Mouse (Mus musculus): Measurements from ENCODE around the gene Cyp39a1. TPM values are rescaled to one million over a fixed set of nuclear protein-coding genes. Genes with fewer than 3 reads are reported as not detected.
A peak's percentile ranks its signal among the peaks of the same experiment; 100 is the strongest.

Gene Cyp39a1
- 14.7 and 20.2 TPM in 2 replicates for polyA plus RNA-seq (2016; fragmentation: Nextera tagmentation; extraction: Ambion mirVana)

- DNase-seq (ENCODE audit: low spot score) = no peak
These were observed at the start of gene Cyp39a1 for GRCm38 (mm10) chr17:43667290-43667843. TSS of gene Cyp39a1 (plus strand) at chr17:43667425.

GRCm38 (mm10) chr17:43619156-43619555, 48.1 kb upstream of the Cyp39a1 start:
- Histone ChIP-seq H3K9me3 (no peaks in the 10 kb centered on the region), H3K36me3 (no peaks in the 10 kb centered on the region), H3K4me1 (no peaks in the 10 kb centered on the region), H3K27me3 (ENCODE audit: insufficient read depth, poor library complexity, severe bottlenecking) (no peaks in the 10 kb centered on the region), H3K4me3 (no peak overlapping the region), H3K27ac (no peak overlapping the region)
- peak; percentile 6 for DNase-seq (ENCODE audit: low spot score)
- WGBS = 92% methylated on average over 9 of the region's 9 CpGs

More at GRCm38 (mm10) chr17:43667290-43667843, at the start of gene Cyp39a1:
- H3K27me3 ChIP-seq (ENCODE audit: insufficient read depth, poor library complexity, severe bottlenecking) = no peaks in the 10 kb centered on the region
- H3K4me1 ChIP-seq = peaks cover 22% of the 10 kb centered on the region
- WGBS = under 1% methylated on average over 17 of the region's 17 CpGs
- peak within 1 kb of the TSS; percentile 90 for H3K4me3 ChIP-seq
- H3K36me3 ChIP-seq = no peaks in the 10 kb centered on the region
- H3K27ac ChIP-seq = peak within 1 kb of the TSS; percentile 80
- H3K9me3 ChIP-seq = no peaks in the 10 kb centered on the region

- Histone ChIP-seq H3K4me3 (no peak overlapping the region), H3K27me3 (ENCODE audit: insufficient read depth, poor library complexity, severe bottlenecking) (peaks cover 14% of the 10 kb centered on the region; the same call in 1 of the 2 replicates), H3K36me3 (no peaks in the 10 kb centered on the region), H3K27ac (no peak overlapping the region), H3K4me1 (no peaks in the 10 kb centered on the region), H3K9me3 (no peaks in the 10 kb centered on the region)
- peak; percentile 11 for DNase-seq (ENCODE audit: low spot score)
- whole genome bisulfite sequencing = 86% methylated on average over 10 of the region's 10 CpGs
These were observed 45.1 kb upstream of the Cyp39a1 start for GRCm38 (mm10) chr17:43622076-43622475.

- Histone ChIP-seq H3K27ac (no peak overlapping the region), H3K4me3 (no peak overlapping the region), H3K36me3 (no peaks in the 10 kb centered on the region), H3K9me3 (no peaks in the 10 kb centered on the region), H3K27me3 (ENCODE audit: insufficient read depth, poor library complexity, severe bottlenecking) (peaks cover 71% of the 10 kb centered on the region), H3K4me1 (peaks cover 17% of the 10 kb centered on the region)
- WGBS = 87% methylated on average over 10 of the region's 10 CpGs
- DNase-seq (ENCODE audit: low spot score) = peak; percentile 71
These were observed 39.0 kb upstream of the Cyp39a1 start for GRCm38 (mm10) chr17:43628246-43628645.

- peak; percentile 75 for DNase-seq (ENCODE audit: low spot score)
- Histone ChIP-seq H3K27me3 (ENCODE audit: insufficient read depth, poor library complexity, severe bottlenecking) (peaks cover 71% of the 10 kb centered on the region), H3K4me3 (peak overlapping the region; percentile 61), H3K4me1 (peaks cover 17% of the 10 kb centered on the region), H3K9me3 (no peaks in the 10 kb centered on the region), H3K27ac (no peak overlapping the region), H3K36me3 (no peaks in the 10 kb centered on the region)
- 19% methylated on average over 24 of the region's 24 CpGs for WGBS
These were observed 38.2 kb upstream of the Cyp39a1 start for GRCm38 (mm10) chr17:43629026-43629495.

- peaks cover 71% of the 10 kb centered on the region for H3K27me3 ChIP-seq (ENCODE audit: insufficient read depth, poor library complexity, severe bottlenecking)
- WGBS = 2% methylated on average over 81 of the region's 83 CpGs
These were observed 37.5 kb upstream of the Cyp39a1 start, which contains the start of gene Tdrd6 for GRCm38 (mm10) chr17:43629496-43630426. TSS of gene Tdrd6 (minus strand) at chr17:43630299.

GRCm38 (mm10) chr17:43630427-43630760, 36.8 kb upstream of the Cyp39a1 start:
- no peaks in the 10 kb centered on the region for H3K36me3 ChIP-seq
- peak overlapping the region; percentile 56 for H3K27ac ChIP-seq
- H3K4me3 ChIP-seq = peak overlapping the region; percentile 61
- H3K9me3 ChIP-seq = no peaks in the 10 kb centered on the region
- DNase-seq (ENCODE audit: low spot score) = peak; percentile 75
- peaks cover 17% of the 10 kb centered on the region for H3K4me1 ChIP-seq
- WGBS = 46% methylated on average over 13 of the region's 13 CpGs
- H3K27me3 ChIP-seq (ENCODE audit: insufficient read depth, poor library complexity, severe bottlenecking) = peaks cover 71% of the 10 kb centered on the region

More at GRCm38 (mm10) chr17:43629496-43630426, 37.5 kb upstream of the Cyp39a1 start, which contains the start of gene Tdrd6:
- Histone ChIP-seq H3K9me3 (no peaks in the 10 kb centered on the region), H3K36me3 (no peaks in the 10 kb centered on the region), H3K4me3 (peak within 1 kb of the TSS; percentile 61), H3K27ac (peak within 1 kb of the TSS; percentile 56), H3K4me1 (peaks cover 17% of the 10 kb centered on the region)
- DNase-seq (ENCODE audit: low spot score) = peak; percentile 77

- Histone ChIP-seq H3K4me1 (no peaks in the 10 kb centered on the region), H3K27ac (no peak overlapping the region), H3K36me3 (no peaks in the 10 kb centered on the region), H3K4me3 (no peak overlapping the region), H3K9me3 (no peaks in the 10 kb centered on the region), H3K27me3 (ENCODE audit: insufficient read depth, poor library complexity, severe bottlenecking) (peaks cover 7% of the 10 kb centered on the region)
- DNase-seq (ENCODE audit: low spot score) = peak; percentile 66
- 87% methylated on average over 4 of the region's 4 CpGs for WGBS
These were observed 30.1 kb upstream of the Cyp39a1 start for GRCm38 (mm10) chr17:43637146-43637545.

GRCm38 (mm10) chr17:43640825-43641224, 26.4 kb upstream of the Cyp39a1 start:
- no peaks in the 10 kb centered on the region for H3K9me3 ChIP-seq
- peak; percentile 2 for DNase-seq (ENCODE audit: low spot score)
- no peak overlapping the region for H3K4me3 ChIP-seq
- H3K4me1 ChIP-seq = peaks cover 13% of the 10 kb centered on the region; the same call in 1 of the 2 replicates
- no peaks in the 10 kb centered on the region for H3K27me3 ChIP-seq (ENCODE audit: insufficient read depth, poor library complexity, severe bottlenecking)
- WGBS = 80% methylated on average over 1 of the region's 1 CpGs
- no peak overlapping the region for H3K27ac ChIP-seq
- no peaks in the 10 kb centered on the region for H3K36me3 ChIP-seq

GRCm38 (mm10) chr17:43643191-43643590, 24.0 kb upstream of the Cyp39a1 start:
- Histone ChIP-seq H3K27ac (no peak overlapping the region), H3K36me3 (no peaks in the 10 kb centered on the region), H3K4me1 (peaks cover 26% of the 10 kb centered on the region; the same call in 1 of the 2 replicates), H3K27me3 (ENCODE audit: insufficient read depth, poor library complexity, severe bottlenecking) (no peaks in the 10 kb centered on the region), H3K4me3 (no peak overlapping the region), H3K9me3 (no peaks in the 10 kb centered on the region)
- WGBS = 36% methylated on average over 7 of the region's 7 CpGs
- peak; percentile 71 for DNase-seq (ENCODE audit: low spot score)

- peak; percentile 75 for DNase-seq (ENCODE audit: low spot score)
- Histone ChIP-seq H3K4me3 (no peak overlapping the region), H3K27ac (no peak overlapping the region), H3K4me1 (peaks cover 29% of the 10 kb centered on the region; the same call in 1 of the 2 replicates), H3K27me3 (ENCODE audit: insufficient read depth, poor library complexity, severe bottlenecking) (no peaks in the 10 kb centered on the region), H3K9me3 (no peaks in the 10 kb centered on the region), H3K36me3 (no peaks in the 10 kb centered on the region)
- WGBS = 24% methylated on average over 7 of the region's 7 CpGs
These were observed 22.9 kb upstream of the Cyp39a1 start for GRCm38 (mm10) chr17:43644375-43644774.

- WGBS = 82% methylated on average over 3 of the region's 3 CpGs
- no peaks in the 10 kb centered on the region for H3K9me3 ChIP-seq
- no peak overlapping the region for H3K4me3 ChIP-seq
- no peaks in the 10 kb centered on the region for H3K36me3 ChIP-seq
- H3K27ac ChIP-seq = 0 out of 2 replicates have a peak overlapping the region, but pooled peaks have one; percentile 19
- DNase-seq (ENCODE audit: low spot score) = peak; percentile 54
- H3K27me3 ChIP-seq (ENCODE audit: insufficient read depth, poor library complexity, severe bottlenecking) = no peaks in the 10 kb centered on the region
- peaks cover 29% of the 10 kb centered on the region; the same call in 1 of the 2 replicates for H3K4me1 ChIP-seq
These were observed 22.1 kb upstream of the Cyp39a1 start for GRCm38 (mm10) chr17:43645136-43645535.

GRCm38 (mm10) chr17:43646925-43647324, 20.3 kb upstream of the Cyp39a1 start:
- DNase-seq (ENCODE audit: low spot score) = peak; percentile 67
- H3K4me3 ChIP-seq = no peak overlapping the region
- no peak overlapping the region for H3K27ac ChIP-seq
- H3K36me3 ChIP-seq = peaks cover under 1% of the 10 kb centered on the region; the same call in 1 of the 2 replicates
- no peaks in the 10 kb centered on the region for H3K27me3 ChIP-seq (ENCODE audit: insufficient read depth, poor library complexity, severe bottlenecking)
- H3K4me1 ChIP-seq = peaks cover 32% of the 10 kb centered on the region; the same call in 1 of the 2 replicates
- no peaks in the 10 kb centered on the region for H3K9me3 ChIP-seq
- 53% methylated on average over 5 of the region's 5 CpGs for WGBS
